Mouse (Mus musculus): ENCODE measurements around the gene Gm10720.
A peak's percentile ranks its signal among the peaks of the same experiment; 100 is the strongest.
"Not testable (repeated sequence)": the region's sequence is repeated elsewhere in the genome, so short reads cannot be mapped to it uniquely, and the experiment has no call there.

Gene Gm10720

DNA sequence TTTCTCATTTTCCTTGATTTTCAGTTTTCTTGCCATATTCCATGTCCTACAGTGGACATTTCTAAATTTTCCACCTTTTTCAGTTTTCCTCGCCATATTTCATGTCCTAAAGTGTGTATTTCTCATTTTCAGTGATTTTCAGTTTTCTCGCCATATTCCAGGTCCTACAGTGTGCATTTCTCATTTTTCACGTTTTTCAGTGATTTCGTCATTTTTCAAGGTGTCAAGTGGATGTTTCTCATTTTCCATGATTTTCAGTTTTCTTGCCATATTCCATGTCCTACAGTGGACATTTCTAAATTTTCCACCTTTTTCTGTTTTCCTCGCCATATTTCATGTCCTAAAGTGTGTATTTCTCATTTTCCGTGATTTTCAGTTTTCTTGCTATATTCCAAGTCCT lies 10.2 kb downstream of the Gm10720 start:
- peak; percentile 11 to 73 for DNase-seq (ENCODE audit: low spot score in 2 of 2)

GRCm38 (mm10) chr9:3026136-3026535 lies 10.7 kb downstream of the Gm10720 start:
- DNase-seq (ENCODE audit: low spot score in 2 of 2) = not testable (repeated sequence)

- DNase-seq (ENCODE audit: low spot score in 2 of 2) = not testable (repeated sequence)
These were observed 11.3 kb downstream of the Gm10720 start for GRCm38 (mm10) chr9:3026741-3027140.

DNA sequence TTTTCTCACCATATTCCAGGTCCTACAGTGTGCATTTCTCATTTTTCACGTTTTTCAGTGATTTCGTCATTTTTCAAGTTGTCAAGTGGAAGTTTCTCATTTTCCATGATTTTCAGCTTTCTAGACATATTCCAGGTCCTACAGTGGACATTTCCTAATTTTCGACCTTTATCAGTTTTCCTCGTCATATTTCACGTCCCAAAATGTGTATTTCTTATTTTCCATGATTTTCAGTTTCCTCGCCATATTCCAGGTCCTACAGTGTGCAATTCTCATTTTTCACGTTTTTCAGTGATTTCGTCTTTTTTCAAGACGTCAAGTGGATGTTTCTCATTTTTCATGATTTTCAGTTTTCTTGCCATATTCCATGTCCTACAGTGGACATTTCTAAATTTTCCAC lies 11.7 kb downstream of the Gm10720 start:
- not testable (repeated sequence) for DNase-seq (ENCODE audit: low spot score in 2 of 2)

GRCm38 (mm10) chr9:3029276-3030000 lies 14.0 kb downstream of the Gm10720 start:
- peak in 1 of 2 experiments; percentile 55 for DNase-seq (ENCODE audit: low spot score in 2 of 2)

- not testable (repeated sequence) for DNase-seq (ENCODE audit: low spot score in 2 of 2)
These were observed 15.3 kb downstream of the Gm10720 start for GRCm38 (mm10) chr9:3030677-3031318.

GRCm38 (mm10) chr9:3034299-3034698 lies 18.8 kb downstream of the Gm10720 start, which contains the start of gene Gm17535:
Gene Gm17535, plus strand, starts transcription at chr9:3034599.
- DNase-seq (ENCODE audit: low spot score in 2 of 2) = not testable (repeated sequence)

DNA sequence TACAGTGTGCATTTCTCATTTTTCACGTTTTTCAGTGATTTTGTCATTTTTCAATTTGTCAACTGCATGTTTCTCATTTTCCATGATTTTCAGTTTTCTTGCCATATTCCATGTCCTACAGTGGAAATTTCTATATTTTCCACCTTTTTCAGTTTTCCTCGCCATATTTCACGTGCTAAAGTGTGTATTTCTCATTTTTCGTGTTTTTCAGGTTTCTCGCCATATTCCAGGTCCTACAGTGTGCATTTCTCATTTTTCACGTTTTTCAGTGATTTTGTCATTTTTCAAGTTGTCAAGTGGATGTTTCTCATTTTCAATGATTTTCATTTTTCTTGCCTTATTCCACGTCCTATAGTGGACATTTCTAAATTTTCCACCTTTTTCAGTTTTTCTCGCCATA lies 21.1 kb downstream of the Gm10720 start, which contains the start of gene Gm10715:
Gene Gm10715 (plus strand): TSS at position 301 of the 400 bp plus-strand sequence.
- not testable (repeated sequence) for DNase-seq (ENCODE audit: low spot score in 2 of 2)

DNA sequence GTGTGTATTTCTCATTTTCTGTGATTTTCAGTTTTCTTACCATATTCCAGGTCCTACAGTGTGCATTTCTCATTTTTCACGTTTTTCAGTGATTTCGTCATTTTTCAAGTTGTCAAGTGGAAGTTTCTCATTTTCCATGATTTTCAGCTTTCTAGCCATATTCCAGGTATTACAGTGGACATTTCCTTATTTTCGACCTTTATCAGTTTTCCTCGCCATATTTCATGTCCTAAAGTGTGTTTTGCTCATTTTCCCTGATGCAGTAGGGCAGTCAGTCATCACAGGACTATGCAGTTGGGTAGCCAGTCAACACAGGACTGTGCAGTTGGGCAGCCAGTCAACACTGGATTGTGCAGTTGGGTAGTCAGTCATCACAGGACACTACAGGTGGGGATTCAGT lies 22.7 kb downstream of the Gm10720 start:
- not testable (repeated sequence) for DNase-seq (ENCODE audit: low spot score in 2 of 2)
